Mouse (Mus musculus) neural tube, embryonic 14.5 days (tissue): ENCODE measurements at regions not wholly inside any gene's neighbourhood (a gene's known extent, or its start where the extent isn't known, plus 50 kb on each side); places are given as distances from the start of the nearest gene placed in this dataset.

Experiments used
- ATAC-seq: fragments of 200-750 bp; cut with Nextera tagmentation; 2 replicates; pipeline ENCODE4 v1.8.0; 2017; ENCODE audit warnings: low read depth, mild to moderate bottlenecking, moderate TSS enrichment, moderate library complexity
- H3K27ac ChIP-seq: fragments of 300-500 bp; sonication (generic); 2 replicates; pipeline ENCODE4 v1.5.1; 2014; ENCODE audit warnings: low read depth, mild to moderate bottlenecking, control low read depth, low read length, moderate library complexity, mixed read lengths
- H3K27me3 ChIP-seq: fragments of 300-500 bp; sonication (generic); 2 replicates; pipeline ENCODE4 v1.6.1; 2014; ENCODE audit warnings: low read length; ENCODE audit not compliant: control insufficient read depth, insufficient read depth
- H3K36me3 ChIP-seq: fragments of 300-500 bp; sonication (generic); 2 replicates; pipeline ENCODE4 v1.6.1; 2014; ENCODE audit warnings: low read length, mixed read lengths; ENCODE audit not compliant: control insufficient read depth, insufficient read depth
- H3K4me1 ChIP-seq: fragments of 300-500 bp; sonication (generic); 2 replicates; pipeline ENCODE4 v1.6.1; 2014; ENCODE audit warnings: low read length; ENCODE audit not compliant: control insufficient read depth, insufficient read depth
- H3K4me2 ChIP-seq: fragments of 300-500 bp; sonication (generic); 2 replicates; pipeline ENCODE4 v1.6.1; 2014; ENCODE audit warnings: mild to moderate bottlenecking, low read depth, low read length, control low read depth
- H3K4me3 ChIP-seq: fragments of 300-500 bp; sonication (generic); 2 replicates; pipeline ENCODE4 v1.5.1; 2014; ENCODE audit warnings: low read depth, low read length, control low read depth, mixed read lengths
- H3K9ac ChIP-seq: fragments of 300-500 bp; sonication (generic); replicated peaks from 2 replicates; pipeline ENCODE4 v1.6.1; 2014; ENCODE audit warnings: low read depth, mild to moderate bottlenecking, control low read depth, low read length, mixed read lengths
- H3K9me3 ChIP-seq: fragments of 300-500 bp; sonication (generic); 2 replicates; pipeline ENCODE4 v1.6.1; 2016; ENCODE audit warnings: low read length; ENCODE audit not compliant: control insufficient read depth
- WGBS: fragments of 180-500 bp; shearing (Covaris S2); extraction: QIAGEN DNeasy Blood & Tissue Kit; methylation state at CpG from one replicate; pipeline ENCODE4 v1.1.7; 2014; 5-methylcytosine and 5-hydroxymethylcytosine counted together

DNA sequence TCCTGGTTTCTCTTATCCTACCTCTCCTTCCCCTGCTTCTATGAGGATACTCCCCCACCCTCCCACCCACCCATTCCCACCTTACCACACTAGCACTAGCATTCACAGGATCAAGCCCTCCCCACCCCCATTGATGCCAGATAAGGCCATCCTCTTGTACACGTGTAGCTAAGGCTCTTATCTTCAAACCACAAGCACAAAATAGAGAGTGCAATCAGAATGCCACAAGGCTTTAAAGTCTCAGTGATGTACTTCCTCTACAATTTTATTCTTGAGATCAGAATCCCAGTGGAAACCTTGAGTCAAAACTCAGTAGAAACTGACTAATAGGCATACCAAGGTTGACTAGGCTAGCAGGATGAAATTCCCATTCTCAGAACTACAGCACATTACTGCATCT lies 348.4 kb downstream of the Speer2 start:
- no peak overlapping the region for H3K4me2 ChIP-seq
- no peaks in the 10 kb centered on the region for H3K27me3 ChIP-seq
- no peak overlapping the region for H3K4me3 ChIP-seq
- ATAC-seq = no peak
- WGBS = 63% methylated on average over 1 of the region's 1 CpGs
- no peaks in the 10 kb centered on the region for H3K36me3 ChIP-seq
- H3K9ac ChIP-seq = no peak overlapping the region
- H3K9me3 ChIP-seq = no peaks in the 10 kb centered on the region
- no peak overlapping the region for H3K27ac ChIP-seq
- H3K4me1 ChIP-seq = no peaks in the 10 kb centered on the region

DNA sequence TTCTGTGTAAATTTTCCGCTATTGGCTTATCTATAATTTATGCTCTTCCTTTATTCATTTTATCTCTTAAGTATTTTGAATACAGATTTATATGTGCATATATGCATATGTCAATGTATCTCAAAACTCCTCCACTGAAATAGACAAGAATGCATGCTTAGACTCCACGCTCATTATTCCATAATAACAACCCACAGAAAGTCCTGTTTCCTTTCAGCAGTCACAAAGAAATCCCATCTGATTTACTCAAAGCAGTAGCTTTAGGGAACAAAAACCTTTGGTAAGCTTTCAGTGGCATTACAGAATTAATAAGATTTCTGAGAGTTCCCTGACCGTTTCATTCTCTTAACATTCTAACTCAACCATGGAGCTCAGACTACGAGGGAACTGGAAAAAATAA lies 386.2 kb downstream of the Speer2 start:
- Histone ChIP-seq H3K27ac (no peak overlapping the region), H3K4me1 (no peaks in the 10 kb centered on the region), H3K4me2 (no peak overlapping the region), H3K9ac (no peak overlapping the region), H3K4me3 (no peak overlapping the region), H3K9me3 (no peaks in the 10 kb centered on the region), H3K27me3 (no peaks in the 10 kb centered on the region), H3K36me3 (no peaks in the 10 kb centered on the region)
- ATAC-seq = no peak
- 56% methylated on average over 4 of the region's 4 CpGs for WGBS

DNA sequence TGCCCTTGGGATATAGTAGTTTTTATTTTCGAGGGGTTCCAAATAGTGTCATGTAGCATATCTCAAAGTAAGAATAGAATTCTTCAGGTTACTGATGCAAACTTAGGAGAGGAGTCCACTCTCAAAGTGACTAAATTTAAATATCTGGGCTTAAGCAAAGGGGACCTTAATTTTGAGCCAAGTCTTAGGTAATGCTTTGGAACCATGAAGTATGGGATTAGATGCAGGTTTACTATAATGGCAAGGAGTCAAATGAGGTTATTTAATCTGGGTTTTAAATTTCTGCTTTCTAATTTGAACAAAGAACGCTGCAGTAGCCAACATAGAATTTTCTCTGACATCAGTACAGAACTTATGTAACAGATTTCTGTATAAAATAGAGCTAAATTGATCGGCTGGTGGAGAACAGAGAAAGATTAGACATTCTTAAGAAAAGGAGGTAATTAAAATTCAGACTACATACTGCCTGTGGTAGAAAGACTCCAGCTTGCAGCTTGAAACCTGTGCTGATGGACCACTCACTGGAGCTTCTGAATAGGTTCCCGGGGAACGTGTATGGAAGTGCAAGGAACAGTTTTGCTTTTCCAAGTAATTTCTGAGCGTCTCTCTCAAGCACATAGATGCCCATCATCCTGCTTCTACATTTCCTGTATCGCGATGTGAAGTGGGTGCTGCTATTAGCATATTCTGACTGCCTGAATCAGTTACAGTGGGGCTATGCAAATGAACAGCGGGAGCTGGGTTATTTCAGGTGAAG lies 394.3 kb downstream of the Speer2 start:
- Histone ChIP-seq H3K36me3 (no peaks in the 10 kb centered on the region), H3K9me3 (no peaks in the 10 kb centered on the region), H3K9ac (no peak overlapping the region), H3K4me1 (0 out of 2 replicates have a peak, but pooled peaks cover 2% of the 10 kb centered on the region), H3K4me3 (peak overlapping the region; percentile 9; the same call in 1 of the 2 replicates), H3K27ac (no peak overlapping the region), H3K27me3 (no peaks in the 10 kb centered on the region), H3K4me2 (peak overlapping the region; percentile 34; the same call in 1 of the 2 replicates)
- 37% methylated on average over 9 of the region's 9 CpGs for WGBS
- ATAC-seq = no peak

DNA sequence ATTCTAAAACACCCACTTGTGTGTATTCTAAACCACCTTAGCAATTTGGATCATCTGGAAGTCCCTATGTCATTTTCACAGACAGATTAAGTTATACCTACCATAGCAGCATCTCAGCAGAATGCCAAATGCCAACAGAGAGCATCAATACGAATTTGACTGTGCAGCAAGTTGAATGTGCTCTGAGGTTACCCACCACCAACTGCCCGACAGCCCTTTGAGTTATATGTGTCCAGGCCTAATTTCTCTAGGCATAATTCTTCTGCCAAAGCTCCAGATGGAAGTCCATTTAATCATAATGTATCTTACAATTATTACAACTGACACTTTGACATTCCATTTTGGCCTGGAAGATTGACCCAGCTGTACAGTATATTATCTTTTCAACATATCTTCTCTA lies 404.4 kb downstream of the Speer2 start:
- Histone ChIP-seq H3K27me3 (no peaks in the 10 kb centered on the region), H3K4me1 (no peaks in the 10 kb centered on the region), H3K9me3 (no peaks in the 10 kb centered on the region), H3K4me2 (no peak overlapping the region), H3K4me3 (no peak overlapping the region), H3K36me3 (no peaks in the 10 kb centered on the region), H3K9ac (no peak overlapping the region), H3K27ac (no peak overlapping the region)
- 68% methylated on average over 2 of the region's 2 CpGs for WGBS
- ATAC-seq = no peak

DNA sequence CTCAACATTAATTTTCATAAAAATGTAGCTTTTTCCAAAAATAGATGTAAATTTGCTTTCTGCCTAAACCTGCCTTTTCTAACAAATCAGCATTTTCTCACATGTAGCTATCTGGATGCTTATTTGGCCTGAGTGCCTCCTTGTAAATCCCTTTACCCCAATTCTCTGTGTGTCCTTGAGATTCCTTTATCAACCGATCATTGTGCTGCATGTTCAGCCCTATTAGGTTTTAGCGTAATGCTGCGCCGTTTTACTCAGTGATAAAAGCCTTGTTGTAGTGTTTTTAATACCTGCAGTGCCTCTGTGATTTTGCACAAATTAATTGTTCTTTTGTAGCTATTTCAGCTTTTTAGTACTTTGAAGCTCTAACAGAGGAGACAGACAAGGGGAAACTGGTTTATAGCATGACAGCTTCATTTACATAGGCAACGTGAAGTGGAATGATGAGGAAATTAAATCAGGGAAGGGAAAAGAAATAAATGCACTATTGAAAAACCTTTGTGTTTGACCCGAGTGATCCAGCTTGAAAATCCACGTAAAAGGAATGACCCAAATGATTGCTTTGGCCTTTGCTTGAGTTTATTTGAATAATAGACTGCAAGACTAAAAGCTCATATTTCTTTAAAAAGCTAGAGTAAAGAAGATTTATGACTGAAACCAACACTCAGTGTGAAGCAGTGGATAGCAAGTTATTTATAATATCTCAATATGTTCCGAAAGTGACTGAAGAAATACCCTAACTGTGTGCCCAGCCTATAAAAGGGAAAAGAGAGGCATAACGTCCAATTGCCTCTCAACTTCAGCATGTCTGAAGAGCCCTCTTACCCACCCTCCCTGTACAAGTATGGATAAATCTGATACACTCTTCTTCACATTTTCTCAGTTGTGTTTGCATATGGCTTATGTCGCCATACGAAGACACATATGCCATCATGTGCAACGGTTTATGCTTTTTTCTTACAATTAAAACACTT lies 438.6 kb downstream of the Speer2 start:
- H3K9me3 ChIP-seq = no peaks in the 10 kb centered on the region
- no peaks in the 10 kb centered on the region for H3K27me3 ChIP-seq
- no peak for ATAC-seq
- no peak overlapping the region for H3K4me2 ChIP-seq
- WGBS = 53% methylated on average over 12 of the region's 12 CpGs
- no peaks in the 10 kb centered on the region for H3K4me1 ChIP-seq
- H3K4me3 ChIP-seq = no peak overlapping the region
- no peak overlapping the region for H3K9ac ChIP-seq
- H3K27ac ChIP-seq = no peak overlapping the region
- H3K36me3 ChIP-seq = no peaks in the 10 kb centered on the region
